Mouse (Mus musculus) small intestine, adult 2 months (tissue): Measurements from ENCODE around the gene Sdhaf1.

ENCODE experiments used
- CTCF ChIP-seq: fragments of 200-500 bp; IDR thresholded peaks from 2 replicates; pipeline ENCODE4 v1.5.1; 2012; ENCODE audit warnings: low read depth, mild to moderate bottlenecking, control low read depth, inconsistent platforms, low read length, moderate library complexity, mixed read lengths; ENCODE audit not compliant: insufficient replicate concordance, insufficient read length; ENCODE audit errors: extremely low read depth
- POLR2A ChIP-seq: fragments of 200-500 bp; IDR thresholded peaks from 2 replicates; pipeline ENCODE4 v1.6.1; 2012; ENCODE audit warnings: low read depth, mild to moderate bottlenecking, control low read depth, inconsistent platforms, low read length, moderate library complexity

DNA sequence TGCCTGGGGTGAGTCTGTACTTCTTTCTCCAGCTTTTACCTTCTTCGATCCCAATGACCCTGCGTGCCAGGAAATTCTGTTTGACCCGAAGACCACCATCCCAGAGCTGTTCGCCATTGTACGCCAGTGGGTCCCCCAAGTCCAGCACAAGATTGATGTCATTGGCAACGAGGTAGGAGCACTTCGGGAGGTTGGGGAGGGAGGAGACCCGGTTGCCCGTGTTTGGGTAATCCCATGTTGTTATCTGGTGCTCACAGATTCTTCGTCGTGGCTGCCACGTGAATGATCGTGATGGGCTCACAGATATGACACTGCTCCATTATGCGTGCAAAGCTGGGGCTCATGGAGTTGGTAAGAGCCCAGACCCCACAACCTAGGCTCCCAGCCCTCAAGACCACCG, 26.9 kb downstream of the Sdhaf1 start:
- TF ChIP-seq CTCF (no peak), POLR2A (no peak)
